Mouse (Mus musculus): Measurements from ENCODE around the gene Ahdc1. TPM values are rescaled to one million over a fixed set of nuclear protein-coding genes. Genes with fewer than 3 reads are reported as not detected.

The Ahdc1 gene
- polyA plus RNA-seq, 1 experiment from 2014 or later = 10.4 TPM

- Histone ChIP-seq H3K9me3 (ENCODE audit: control insufficient read depth, low read length) (no peaks in the 10 kb centered on the region), H3K9ac (ENCODE audit: low read depth, low read length) (peak overlapping the region; percentile 4), H3K27me3 (replicated peaks; ENCODE audit: control insufficient read depth, insufficient read depth, low read length) (no peaks in the 10 kb centered on the region), H3K27ac (ENCODE audit: low read depth, low read length) (peak overlapping the region; percentile 54), H3K4me1 (ENCODE audit: control insufficient read depth, insufficient read depth, low read depth, low read length) (peaks cover 99% of the 10 kb centered on the region), H3K36me3 (ENCODE audit: control insufficient read depth, insufficient read depth, low read length) (no peaks in the 10 kb centered on the region), H3K4me2 (ENCODE audit: low read length) (peak overlapping the region; percentile 26; the same call in 1 of the 2 replicates), H3K4me3 (ENCODE audit: low read length) (no peak overlapping the region)
- WGBS = 25% methylated on average over 10 of the region's 12 CpGs
- no peak for ATAC-seq
These were observed 35.8 kb downstream of the Ahdc1 start for GRCm38 (mm10) chr4:133046691-133047352.

- Histone ChIP-seq H3K27ac (ENCODE audit: low read depth, low read length) (peak overlapping the region; percentile 54), H3K4me3 (ENCODE audit: low read length) (no peak overlapping the region), H3K36me3 (ENCODE audit: control insufficient read depth, insufficient read depth, low read length) (no peaks in the 10 kb centered on the region), H3K4me1 (ENCODE audit: control insufficient read depth, insufficient read depth, low read depth, low read length) (peaks cover 99% of the 10 kb centered on the region), H3K4me2 (ENCODE audit: low read length) (peak overlapping the region; percentile 26; the same call in 1 of the 2 replicates), H3K27me3 (replicated peaks; ENCODE audit: control insufficient read depth, insufficient read depth, low read length) (no peaks in the 10 kb centered on the region), H3K9ac (ENCODE audit: low read depth, low read length) (peak overlapping the region; percentile 31), H3K9me3 (ENCODE audit: control insufficient read depth, low read length) (no peaks in the 10 kb centered on the region)
- WGBS = 3% methylated on average over 15 of the region's 16 CpGs
- ATAC-seq = no peak
These were observed 36.5 kb downstream of the Ahdc1 start for GRCm38 (mm10) chr4:133047353-133048105.

- no peak for ATAC-seq
- H3K27me3 ChIP-seq (replicated peaks; ENCODE audit: control insufficient read depth, insufficient read depth, low read length) = no peaks in the 10 kb centered on the region
- no peaks in the 10 kb centered on the region for H3K9me3 ChIP-seq (ENCODE audit: control insufficient read depth, low read length)
- H3K4me1 ChIP-seq (ENCODE audit: control insufficient read depth, insufficient read depth, low read depth, low read length) = peaks cover 91% of the 10 kb centered on the region
- 39% methylated on average over 17 of the region's 19 CpGs for WGBS
- no peaks in the 10 kb centered on the region for H3K36me3 ChIP-seq (ENCODE audit: control insufficient read depth, insufficient read depth, low read length)
- peak overlapping the region; percentile 72 for H3K27ac ChIP-seq (ENCODE audit: low read depth, low read length)
- H3K9ac ChIP-seq (ENCODE audit: low read depth, low read length) = peak overlapping the region; percentile 39
- H3K4me2 ChIP-seq (ENCODE audit: low read length) = no peak overlapping the region
- H3K4me3 ChIP-seq (ENCODE audit: low read length) = no peak overlapping the region
These were observed 38.2 kb downstream of the Ahdc1 start for GRCm38 (mm10) chr4:133049071-133049920.

- WGBS = 60% methylated on average over 9 of the region's 9 CpGs
- peak overlapping the region; percentile 17; the same call in 1 of the 2 replicates for H3K27ac ChIP-seq (ENCODE audit: low read depth, low read length)
- H3K27me3 ChIP-seq (replicated peaks; ENCODE audit: control insufficient read depth, insufficient read depth, low read length) = no peaks in the 10 kb centered on the region
These were observed 39.3 kb downstream of the Ahdc1 start for GRCm38 (mm10) chr4:133050196-133050836.

GRCm38 (mm10) chr4:133050837-133051549, 39.9 kb downstream of the Ahdc1 start:
- Histone ChIP-seq H3K4me3 (ENCODE audit: low read length) (no peak overlapping the region), H3K4me1 (ENCODE audit: control insufficient read depth, insufficient read depth, low read depth, low read length) (peaks cover 78% of the 10 kb centered on the region), H3K4me2 (ENCODE audit: low read length) (peak overlapping the region; percentile 4; the same call in 1 of the 2 replicates), H3K9me3 (ENCODE audit: control insufficient read depth, low read length) (no peaks in the 10 kb centered on the region), H3K27me3 (replicated peaks; ENCODE audit: control insufficient read depth, insufficient read depth, low read length) (no peaks in the 10 kb centered on the region), H3K36me3 (ENCODE audit: control insufficient read depth, insufficient read depth, low read length) (no peaks in the 10 kb centered on the region), H3K27ac (ENCODE audit: low read depth, low read length) (peak overlapping the region; percentile 16; the same call in 1 of the 2 replicates), H3K9ac (ENCODE audit: low read depth, low read length) (no peak overlapping the region)
- ATAC-seq = no peak
- WGBS = 91% methylated on average over 6 of the region's 6 CpGs

More at GRCm38 (mm10) chr4:133050196-133050836, 39.3 kb downstream of the Ahdc1 start:
- H3K9ac ChIP-seq (ENCODE audit: low read depth, low read length) = no peak overlapping the region; the same call in 1 of the 2 replicates
- H3K9me3 ChIP-seq (ENCODE audit: control insufficient read depth, low read length) = no peaks in the 10 kb centered on the region
- H3K4me2 ChIP-seq (ENCODE audit: low read length) = no peak overlapping the region
- no peak overlapping the region for H3K4me3 ChIP-seq (ENCODE audit: low read length)
- peaks cover 81% of the 10 kb centered on the region for H3K4me1 ChIP-seq (ENCODE audit: control insufficient read depth, insufficient read depth, low read depth, low read length)
- H3K36me3 ChIP-seq (ENCODE audit: control insufficient read depth, insufficient read depth, low read length) = no peaks in the 10 kb centered on the region
- no peak for ATAC-seq

GRCm38 (mm10) chr4:133051550-133051865, 40.4 kb downstream of the Ahdc1 start:
- H3K36me3 ChIP-seq (ENCODE audit: control insufficient read depth, insufficient read depth, low read length) = no peaks in the 10 kb centered on the region
- peak overlapping the region; percentile 16; the same call in 1 of the 2 replicates for H3K27ac ChIP-seq (ENCODE audit: low read depth, low read length)
- WGBS = 48% methylated on average over 13 of the region's 14 CpGs
- peak overlapping the region; percentile 4; the same call in 1 of the 2 replicates for H3K4me2 ChIP-seq (ENCODE audit: low read length)
- ATAC-seq = no peak
- H3K4me1 ChIP-seq (ENCODE audit: control insufficient read depth, insufficient read depth, low read depth, low read length) = peaks cover 75% of the 10 kb centered on the region
- H3K9ac ChIP-seq (ENCODE audit: low read depth, low read length) = peak overlapping the region; percentile 12; the same call in 1 of the 2 replicates
- H3K27me3 ChIP-seq (replicated peaks; ENCODE audit: control insufficient read depth, insufficient read depth, low read length) = no peaks in the 10 kb centered on the region
- no peak overlapping the region for H3K4me3 ChIP-seq (ENCODE audit: low read length)
- H3K9me3 ChIP-seq (ENCODE audit: control insufficient read depth, low read length) = no peaks in the 10 kb centered on the region

- no peak for ATAC-seq
- H3K9me3 ChIP-seq (ENCODE audit: control insufficient read depth, low read length) = no peaks in the 10 kb centered on the region
- WGBS = 34% methylated on average over 6 of the region's 6 CpGs
- H3K36me3 ChIP-seq (ENCODE audit: control insufficient read depth, insufficient read depth, low read length) = no peaks in the 10 kb centered on the region
- H3K9ac ChIP-seq (ENCODE audit: low read depth, low read length) = peak overlapping the region; percentile 12
- H3K4me1 ChIP-seq (ENCODE audit: control insufficient read depth, insufficient read depth, low read depth, low read length) = peaks cover 69% of the 10 kb centered on the region
- no peak overlapping the region for H3K4me3 ChIP-seq (ENCODE audit: low read length)
- H3K27ac ChIP-seq (ENCODE audit: low read depth, low read length) = peak overlapping the region; percentile 16; the same call in 1 of the 2 replicates
- no peak overlapping the region; the same call in 1 of the 2 replicates for H3K4me2 ChIP-seq (ENCODE audit: low read length)
- no peaks in the 10 kb centered on the region for H3K27me3 ChIP-seq (replicated peaks; ENCODE audit: control insufficient read depth, insufficient read depth, low read length)
These were observed 41.1 kb downstream of the Ahdc1 start for GRCm38 (mm10) chr4:133052029-133052745.
